Mouse (Mus musculus) liver, embryonic 18 days (tissue): ENCODE data around the gene Tcaf2. TPM values are rescaled to one million over a fixed set of nuclear protein-coding genes. Genes with fewer than 3 reads are reported as not detected.

Experiments used
- polyA plus RNA-seq: library from polyadenylated mRNA; depleted of rRNA; stranded (reverse); fragments of >200 nt; gene quantifications from 2 replicates; pipeline ENCODE4 v1.2.3, GENCODE M21; 2012; rRNA removed

Gene Tcaf2
- 0.10 and 0.15 TPM in 2 replicates for polyA plus RNA-seq

DNA sequence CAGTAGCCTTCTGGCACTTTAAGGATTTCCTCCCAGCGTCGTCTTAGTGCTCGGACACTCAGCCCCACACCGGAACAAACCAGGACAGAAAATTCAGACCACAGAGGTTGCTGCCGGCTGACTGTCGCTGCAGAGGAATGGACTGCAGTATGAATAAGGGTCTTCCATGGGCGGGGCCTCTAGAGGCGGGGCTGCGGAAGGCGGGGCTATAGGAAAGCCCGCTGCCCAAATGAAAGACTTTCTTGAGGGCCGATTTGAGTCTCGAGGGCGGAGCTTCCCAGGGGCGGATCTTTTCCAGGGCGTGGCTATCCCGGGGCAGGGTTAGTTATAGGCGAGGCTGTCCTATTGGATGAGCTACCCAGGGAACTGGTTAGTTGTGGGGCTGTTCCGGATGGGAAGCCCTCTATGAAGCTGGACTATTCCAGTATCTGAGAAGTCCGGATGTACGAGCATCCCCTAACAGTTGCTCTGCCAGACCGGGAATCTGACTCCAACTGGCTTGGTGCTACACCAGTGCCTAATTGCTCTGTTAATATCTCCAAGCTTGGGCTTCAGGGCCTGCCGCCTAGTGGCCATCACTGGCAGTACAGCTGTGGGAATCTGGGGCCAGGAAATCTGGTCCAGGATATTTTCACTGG lies at the start of gene Tcaf2:
Gene Tcaf2, minus strand, starts transcription at position 343 of the 638 bp plus-strand sequence.

DNA sequence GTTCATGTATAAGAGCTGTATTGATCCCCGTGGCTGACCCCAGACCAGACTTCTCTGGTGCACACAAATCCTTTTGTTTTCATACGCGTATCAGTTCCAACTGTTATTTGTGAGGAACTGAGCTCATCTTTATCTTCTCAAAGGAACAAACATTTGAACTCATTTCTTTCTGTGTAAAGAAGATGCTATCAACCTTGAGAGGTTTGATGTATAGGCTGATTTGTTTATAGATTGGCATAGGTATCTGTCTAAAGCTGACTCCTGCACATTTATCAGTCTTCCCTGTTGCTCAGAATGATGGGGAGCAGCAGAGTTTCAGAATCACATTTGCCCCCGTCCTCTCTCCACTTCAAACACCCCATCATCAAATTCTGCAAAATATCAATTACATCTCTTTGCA lies 47.5 kb downstream of the Tcaf2 start, which contains the start of gene Tcaf3:
Gene Tcaf3, minus strand, starts transcription at position 101 of the 400 bp plus-strand sequence.

Other genes with a start within 250 kb of the Tcaf2 start
- 0.04 TPM in 1 of 2 replicates, not detected in the other for gene Tas2r143, start 245.0 kb downstream of the Tcaf2 start, polyA plus RNA-seq
- gene Tas2r135, start 239.8 kb downstream of the Tcaf2 start, polyA plus RNA-seq: 0.03 and 0.04 TPM in 2 replicates
- 0.04 TPM in 1 of 2 replicates, not detected in the other for gene Tas2r126, start 210.7 kb downstream of the Tcaf2 start, polyA plus RNA-seq
- gene Olfr458, start 180.1 kb downstream of the Tcaf2 start, polyA plus RNA-seq: not detected in 2 replicates
- gene Olfr457, start 168.9 kb downstream of the Tcaf2 start, polyA plus RNA-seq: not detected in 2 replicates
- gene Olfr456, start 158.0 kb downstream of the Tcaf2 start, polyA plus RNA-seq: not detected in 2 replicates
- gene Olfr455, start 97.7 kb downstream of the Tcaf2 start, polyA plus RNA-seq: not detected in 2 replicates
- gene Tcaf3, start 47.6 kb downstream of the Tcaf2 start, polyA plus RNA-seq: not detected in 2 replicates
- 3.1 TPM in 2 replicates for gene Tcaf1, start 64.8 kb upstream of the Tcaf2 start, polyA plus RNA-seq
- not detected in 2 replicates for gene Olfr453, start 94.1 kb upstream of the Tcaf2 start, polyA plus RNA-seq
- gene Olfr38, start 111.2 kb upstream of the Tcaf2 start, polyA plus RNA-seq: not detected in 2 replicates
- not detected in 2 replicates for gene Olfr452, start 139.8 kb upstream of the Tcaf2 start, polyA plus RNA-seq
- not detected in 2 replicates for gene Olfr450, start 166.7 kb upstream of the Tcaf2 start, polyA plus RNA-seq
- not detected in 2 replicates for gene Olfr449, start 189.1 kb upstream of the Tcaf2 start, polyA plus RNA-seq
- gene Olfr448, start 245.2 kb upstream of the Tcaf2 start, polyA plus RNA-seq: not detected in 2 replicates